Mouse (Mus musculus) frontal cortex, postnatal 14 days (tissue): ENCODE measurements around the gene Setx.
A peak's percentile ranks its signal among the peaks of the same experiment; 100 is the strongest.

ENCODE experiments used
- DNase-seq, 2 experiments: peaks; one replicate each; pipeline ENCODE4 v3.0.0; 2022; ENCODE audit warnings: low spot score in 2 of 2

The Setx gene

GRCm38 (mm10) chr2:29217042-29217441, 93.1 kb downstream of the Setx start:
- DNase-seq: no peak

- DNase-seq: peak; percentile 44 to 60
Measured at GRCm38 (mm10) chr2:29217897-29218296, 93.9 kb downstream of the Setx start.

- no peak for DNase-seq
Measured at GRCm38 (mm10) chr2:29218831-29219230, 94.8 kb downstream of the Setx start.

- DNase-seq: no peak
Measured at GRCm38 (mm10) chr2:29222302-29222701, 98.3 kb downstream of the Setx start.

- no peak for DNase-seq
Measured at GRCm38 (mm10) chr2:29223591-29224262, 99.7 kb downstream of the Setx start.

- no peak for DNase-seq
Measured at GRCm38 (mm10) chr2:29226671-29227070, 102.7 kb downstream of the Setx start.

- no peak for DNase-seq
Measured at GRCm38 (mm10) chr2:29230191-29230835, 106.3 kb downstream of the Setx start.
